Mouse (Mus musculus) embryonic fibroblast, embryonic 13.5 days (primary cell): ENCODE measurements around the gene Twnk.

ENCODE experiments used
- CTCF ChIP-seq: IDR thresholded peaks from 2 replicates; pipeline ENCODE4 v1.5.1; 2011; ENCODE audit warnings: mild to moderate bottlenecking, control low read depth, low read length, moderate library complexity, borderline replicate concordance; ENCODE audit not compliant: insufficient read depth
- POLR2A ChIP-seq: IDR thresholded peaks from 2 replicates; pipeline ENCODE4 v1.6.1; 2011; ENCODE audit warnings: low read depth, mild to moderate bottlenecking, control low read depth, low read length, moderate library complexity

- TF ChIP-seq POLR2A, result no peak
- TF ChIP-seq CTCF, result no peak
These were observed 39.5 kb upstream of the Twnk start for GRCm38 (mm10) chr19:44965978-44966377.
